Mouse (Mus musculus): ENCODE measurements around the gene Misp. TPM values are rescaled to one million over a fixed set of nuclear protein-coding genes. Genes with fewer than 3 reads are reported as not detected.
A peak's percentile ranks its signal among the peaks of the same experiment; 100 is the strongest.

Gene Misp
- polyA plus RNA-seq, 1 experiment, result 17.9 TPM

GRCm38 (mm10) chr10:79822372-79822771, 1.6 kb downstream of the Misp start:
- peak; percentile 91 for DNase-seq
- H3K4me3 ChIP-seq (ENCODE audit: insufficient read depth, low read depth, low read length), result peak overlapping the region; percentile 29
- TF ChIP-seq POLR2A (IDR thresholded peaks at IDR 0.05; ENCODE audit: low read depth, low read length) (no peak), CTCF (conservative IDR thresholded peaks at IDR 0.05; ENCODE audit: insufficient read depth, insufficient read length, low read depth, low read length) (no peak)
- WGBS, result 20% methylated on average over 17 of the region's 17 CpGs
- peak overlapping the region; percentile 62 for H3K27ac ChIP-seq (ENCODE audit: insufficient read depth, low read depth, low read length)
- no peaks in the 10 kb centered on the region for H3K27me3 ChIP-seq (replicated peaks; ENCODE audit: control insufficient read depth, insufficient read depth, low read length)
- H3K36me3 ChIP-seq (ENCODE audit: control insufficient read depth, insufficient read depth, low read length), result no peaks in the 10 kb centered on the region; the same call in 1 of the 2 replicates
- H3K4me1 ChIP-seq (ENCODE audit: control insufficient read depth, insufficient read depth, low read length), result peaks cover 26% of the 10 kb centered on the region

GRCm38 (mm10) chr10:79823011-79823410, 2.2 kb downstream of the Misp start:
- H3K36me3 ChIP-seq (ENCODE audit: control insufficient read depth, insufficient read depth, low read length), result no peaks in the 10 kb centered on the region; the same call in 1 of the 2 replicates
- WGBS, result 66% methylated on average over 6 of the region's 6 CpGs
- no peak overlapping the region for H3K27ac ChIP-seq (ENCODE audit: insufficient read depth, low read depth, low read length)
- no peaks in the 10 kb centered on the region for H3K27me3 ChIP-seq (replicated peaks; ENCODE audit: control insufficient read depth, insufficient read depth, low read length)
- peaks cover 26% of the 10 kb centered on the region for H3K4me1 ChIP-seq (ENCODE audit: control insufficient read depth, insufficient read depth, low read length)
- TF ChIP-seq POLR2A (IDR thresholded peaks at IDR 0.05; ENCODE audit: low read depth, low read length), result no peak
- TF ChIP-seq CTCF (conservative IDR thresholded peaks at IDR 0.05; ENCODE audit: insufficient read depth, insufficient read length, low read depth, low read length), result no peak
- no peak for DNase-seq
- H3K4me3 ChIP-seq (ENCODE audit: insufficient read depth, low read depth, low read length), result no peak overlapping the region

GRCm38 (mm10) chr10:79824413-79824812, 3.6 kb downstream of the Misp start:
- WGBS, result 41% methylated on average over 6 of the region's 6 CpGs
- peak overlapping the region; percentile 29; the same call in 1 of the 2 replicates for H3K27ac ChIP-seq (ENCODE audit: insufficient read depth, low read depth, low read length)
- no peaks in the 10 kb centered on the region; the same call in 1 of the 2 replicates for H3K36me3 ChIP-seq (ENCODE audit: control insufficient read depth, insufficient read depth, low read length)
- peak; percentile 62 for DNase-seq
- no peak for TF ChIP-seq POLR2A (IDR thresholded peaks at IDR 0.05; ENCODE audit: low read depth, low read length)
- no peak for TF ChIP-seq CTCF (conservative IDR thresholded peaks at IDR 0.05; ENCODE audit: insufficient read depth, insufficient read length, low read depth, low read length)
- no peaks in the 10 kb centered on the region for H3K27me3 ChIP-seq (replicated peaks; ENCODE audit: control insufficient read depth, insufficient read depth, low read length)
- H3K4me3 ChIP-seq (ENCODE audit: insufficient read depth, low read depth, low read length), result no peak overlapping the region
- peaks cover 26% of the 10 kb centered on the region for H3K4me1 ChIP-seq (ENCODE audit: control insufficient read depth, insufficient read depth, low read length)

DNA sequence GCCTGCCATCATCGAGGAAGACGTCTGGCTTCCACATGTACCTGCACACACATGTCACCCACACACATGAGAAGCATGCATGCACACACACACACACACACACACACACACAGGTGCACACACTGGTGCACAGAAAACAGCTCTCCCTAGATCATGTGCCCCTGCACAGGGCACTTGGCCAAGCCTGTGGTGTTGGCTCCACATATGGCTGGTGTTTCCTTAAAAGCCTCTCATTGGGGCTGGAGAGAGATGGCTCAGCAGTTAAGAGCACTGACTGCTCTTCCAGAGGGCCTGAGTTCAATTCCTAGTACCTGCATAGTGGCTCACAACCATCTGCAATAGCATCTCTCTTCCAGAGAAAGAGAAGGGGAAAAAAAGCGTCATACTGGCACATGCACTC, 10.8 kb downstream of the Misp start:
- no peak overlapping the region for H3K27ac ChIP-seq (ENCODE audit: insufficient read depth, low read depth, low read length)
- no peak for TF ChIP-seq POLR2A (IDR thresholded peaks at IDR 0.05; ENCODE audit: low read depth, low read length)
- no peak for TF ChIP-seq CTCF (conservative IDR thresholded peaks at IDR 0.05; ENCODE audit: insufficient read depth, insufficient read length, low read depth, low read length)
- WGBS, result 85% methylated on average over 3 of the region's 3 CpGs
- DNase-seq, result no peak
- no peaks in the 10 kb centered on the region for H3K4me1 ChIP-seq (ENCODE audit: control insufficient read depth, insufficient read depth, low read length)
- H3K36me3 ChIP-seq (ENCODE audit: control insufficient read depth, insufficient read depth, low read length), result no peaks in the 10 kb centered on the region
- H3K27me3 ChIP-seq (replicated peaks; ENCODE audit: control insufficient read depth, insufficient read depth, low read length), result no peaks in the 10 kb centered on the region
- no peak overlapping the region for H3K4me3 ChIP-seq (ENCODE audit: insufficient read depth, low read depth, low read length)

DNA sequence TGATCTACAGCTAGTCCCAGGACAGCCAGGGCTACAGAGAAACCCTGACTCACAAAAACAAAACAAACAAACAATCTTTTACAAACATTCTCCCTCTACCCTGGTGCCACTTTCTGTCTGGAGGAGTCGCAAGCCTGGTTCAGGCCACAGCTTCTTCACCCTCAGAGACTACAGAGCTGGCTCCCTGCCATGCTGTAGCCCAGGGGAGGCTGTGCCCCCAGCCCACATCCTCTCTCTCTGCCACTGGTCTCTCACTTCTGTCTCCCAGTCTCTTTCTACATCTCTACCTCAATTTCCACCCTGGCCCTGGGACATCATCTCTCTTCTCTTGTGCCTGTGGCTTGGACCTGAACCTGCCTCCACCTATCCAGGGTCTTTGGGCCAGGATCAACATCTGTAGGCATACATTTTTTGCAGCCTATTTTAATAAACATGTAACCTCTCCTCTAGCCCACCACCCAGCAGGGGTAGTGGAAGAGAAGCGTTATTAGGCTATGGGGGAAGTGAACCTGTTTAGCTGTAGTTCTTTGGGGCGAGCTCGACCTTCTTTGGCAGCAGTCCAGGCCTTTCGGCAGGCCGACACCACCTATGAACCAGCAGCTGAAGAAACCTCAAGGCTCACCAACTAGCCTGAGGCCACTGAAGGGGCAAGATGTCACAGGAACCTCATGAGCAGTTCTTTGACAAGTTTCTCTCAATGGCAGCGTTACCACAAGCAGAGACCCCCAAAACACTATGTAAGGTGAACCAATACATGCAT, 11.4 kb downstream of the Misp start:
- H3K4me1 ChIP-seq (ENCODE audit: control insufficient read depth, insufficient read depth, low read length), result no peaks in the 10 kb centered on the region
- H3K27ac ChIP-seq (ENCODE audit: insufficient read depth, low read depth, low read length), result no peak overlapping the region
- no peak for DNase-seq
- H3K27me3 ChIP-seq (replicated peaks; ENCODE audit: control insufficient read depth, insufficient read depth, low read length), result no peaks in the 10 kb centered on the region
- TF ChIP-seq CTCF (conservative IDR thresholded peaks at IDR 0.05; ENCODE audit: insufficient read depth, insufficient read length, low read depth, low read length), result no peak
- no peak for TF ChIP-seq POLR2A (IDR thresholded peaks at IDR 0.05; ENCODE audit: low read depth, low read length)
- 63% methylated on average over 7 of the region's 7 CpGs for WGBS
- no peaks in the 10 kb centered on the region for H3K36me3 ChIP-seq (ENCODE audit: control insufficient read depth, insufficient read depth, low read length)
- no peak overlapping the region for H3K4me3 ChIP-seq (ENCODE audit: insufficient read depth, low read depth, low read length)

DNA sequence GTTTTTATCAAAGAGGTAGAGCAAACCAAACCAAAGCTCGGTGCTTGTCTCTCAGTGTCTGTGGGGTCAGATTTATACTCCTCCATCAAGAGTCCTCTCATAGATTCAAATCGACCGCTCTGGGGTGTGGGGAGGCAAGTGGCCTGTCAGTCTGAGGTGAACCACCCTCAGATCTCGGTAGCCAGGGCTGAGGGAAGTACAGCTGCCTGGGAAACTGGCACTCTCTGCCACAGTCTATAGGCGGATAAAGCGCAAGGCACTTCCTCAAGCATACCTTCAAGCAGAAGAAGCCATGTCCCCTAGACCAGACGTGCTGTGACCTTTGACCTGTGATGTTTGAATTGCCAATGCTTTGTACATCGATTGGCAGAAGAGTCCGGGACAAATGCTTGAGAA, 12.0 kb downstream of the Misp start:
- Histone ChIP-seq H3K36me3 (ENCODE audit: control insufficient read depth, insufficient read depth, low read length) (no peaks in the 10 kb centered on the region), H3K27ac (ENCODE audit: insufficient read depth, low read depth, low read length) (no peak overlapping the region), H3K4me3 (ENCODE audit: insufficient read depth, low read depth, low read length) (no peak overlapping the region), H3K4me1 (ENCODE audit: control insufficient read depth, insufficient read depth, low read length) (no peaks in the 10 kb centered on the region), H3K27me3 (replicated peaks; ENCODE audit: control insufficient read depth, insufficient read depth, low read length) (no peaks in the 10 kb centered on the region)
- DNase-seq, result no peak
- TF ChIP-seq CTCF (conservative IDR thresholded peaks at IDR 0.05; ENCODE audit: insufficient read depth, insufficient read length, low read depth, low read length), result no peak
- no peak for TF ChIP-seq POLR2A (IDR thresholded peaks at IDR 0.05; ENCODE audit: low read depth, low read length)
- 80% methylated on average over 9 of the region's 9 CpGs for whole genome bisulfite sequencing

GRCm38 (mm10) chr10:79834769-79835398, 14.1 kb downstream of the Misp start:
- no peaks in the 10 kb centered on the region for H3K36me3 ChIP-seq (ENCODE audit: control insufficient read depth, insufficient read depth, low read length)
- H3K4me3 ChIP-seq (ENCODE audit: insufficient read depth, low read depth, low read length), result no peak overlapping the region
- H3K4me1 ChIP-seq (ENCODE audit: control insufficient read depth, insufficient read depth, low read length), result peaks cover 4% of the 10 kb centered on the region; the same call in 1 of the 2 replicates
- 16% methylated on average over 9 of the region's 9 CpGs for WGBS
- peak; percentile 74 for DNase-seq
- H3K27me3 ChIP-seq (replicated peaks; ENCODE audit: control insufficient read depth, insufficient read depth, low read length), result no peaks in the 10 kb centered on the region
- TF ChIP-seq POLR2A (IDR thresholded peaks at IDR 0.05; ENCODE audit: low read depth, low read length) (no peak), CTCF (conservative IDR thresholded peaks at IDR 0.05; ENCODE audit: insufficient read depth, insufficient read length, low read depth, low read length) (peak; percentile 90)
- no peak overlapping the region for H3K27ac ChIP-seq (ENCODE audit: insufficient read depth, low read depth, low read length)

All from kidney, adult 2 months (tissue).